Mouse (Mus musculus): ENCODE results near the gene Rps27l. TPM values are rescaled to one million over a fixed set of nuclear protein-coding genes. Genes with fewer than 3 reads are reported as not detected.
"Not testable (repeated sequence)": the region's sequence is repeated elsewhere in the genome, so short reads cannot be mapped to it uniquely, and the experiment has no call there.

Rps27l gene
- 100 to 1,000 TPM; 301 to 308 TPM for total RNA-seq (2021)
- long read RNA-seq, experiment 1, transcript Rps27l-201 (4 exons, 499 nt) = major isoform, 232 of 234 reads
- long read RNA-seq, experiment 1, partial matches to known transcripts = 1 of 234 reads
- long read RNA-seq, experiment 1, other reads (novel, unspliced or antisense) = 0 of 234 reads
- long read RNA-seq, experiment 2, transcript Rps27l-201 (4 exons, 499 nt) = major isoform, 146 of 148 reads
- long read RNA-seq, experiment 2, partial matches to known transcripts = 2 of 148 reads
- long read RNA-seq, experiment 2, other reads (novel, unspliced or antisense) = 0 of 148 reads

- peak; percentile 89 to 90 for DNase-seq (ENCODE audit: low spot score in 2 of 2)
Observed at GRCm38 (mm10) chr9:66945647-66946641, at the start of gene Rps27l. TSS of gene Rps27l (plus strand) at chr9:66946086.

GRCm38 (mm10) chr9:66896951-66897350 lies 48.9 kb upstream of the Rps27l start:
- DNase-seq (ENCODE audit: low spot score in 2 of 2) = no peak

GRCm38 (mm10) chr9:66897851-66898250 lies 48.0 kb upstream of the Rps27l start:
- no peak for DNase-seq (ENCODE audit: low spot score in 2 of 2)

GRCm38 (mm10) chr9:66899072-66899471 lies 46.8 kb upstream of the Rps27l start:
- DNase-seq (ENCODE audit: low spot score in 2 of 2) = no peak

GRCm38 (mm10) chr9:66899526-66899925 lies 46.4 kb upstream of the Rps27l start:
- no peak for DNase-seq (ENCODE audit: low spot score in 2 of 2)

- DNase-seq (ENCODE audit: low spot score in 2 of 2) = no peak
Observed at GRCm38 (mm10) chr9:66905990-66906389, 39.9 kb upstream of the Rps27l start.

GRCm38 (mm10) chr9:66907126-66907525 lies 38.8 kb upstream of the Rps27l start:
- no peak for DNase-seq (ENCODE audit: low spot score in 2 of 2)

GRCm38 (mm10) chr9:66907746-66908397 lies 38.0 kb upstream of the Rps27l start:
- DNase-seq (ENCODE audit: low spot score in 2 of 2) = no peak

- DNase-seq (ENCODE audit: low spot score in 2 of 2) = no peak
Observed at GRCm38 (mm10) chr9:66909922-66910321, 36.0 kb upstream of the Rps27l start.

- DNase-seq (ENCODE audit: low spot score in 2 of 2) = no peak
Observed at GRCm38 (mm10) chr9:66910677-66911076, 35.2 kb upstream of the Rps27l start.

- no peak for DNase-seq (ENCODE audit: low spot score in 2 of 2)
Observed at GRCm38 (mm10) chr9:66912304-66912703, 33.6 kb upstream of the Rps27l start.

- DNase-seq (ENCODE audit: low spot score in 2 of 2) = not testable (repeated sequence)
Observed at GRCm38 (mm10) chr9:66913254-66913934, 32.5 kb upstream of the Rps27l start.

GRCm38 (mm10) chr9:66914540-66914939 lies 31.3 kb upstream of the Rps27l start:
- no peak for DNase-seq (ENCODE audit: low spot score in 2 of 2)

GRCm38 (mm10) chr9:66915401-66915800 lies 30.5 kb upstream of the Rps27l start:
- DNase-seq (ENCODE audit: low spot score in 2 of 2) = no peak

GRCm38 (mm10) chr9:66915869-66916785 lies 29.8 kb upstream of the Rps27l start:
- DNase-seq (ENCODE audit: low spot score in 2 of 2) = no peak

- DNase-seq (ENCODE audit: low spot score in 2 of 2) = no peak
Observed at GRCm38 (mm10) chr9:66917216-66917891, 28.5 kb upstream of the Rps27l start.

- DNase-seq (ENCODE audit: low spot score in 2 of 2) = no peak
Observed at GRCm38 (mm10) chr9:66917892-66918255, 28.0 kb upstream of the Rps27l start.

- no peak for DNase-seq (ENCODE audit: low spot score in 2 of 2)
Observed at GRCm38 (mm10) chr9:66918672-66919330, 27.1 kb upstream of the Rps27l start.

Measured in adrenal gland, postnatal 4 days (tissue).